Mouse (Mus musculus): ENCODE results near the gene Ipo4. TPM values are rescaled to one million over a fixed set of nuclear protein-coding genes. Genes with fewer than 3 reads are reported as not detected.
A peak's percentile ranks its signal among the peaks of the same experiment; 100 is the strongest.

The Ipo4 gene
- total RNA-seq, 2 experiments from 2014 or later = 62.1 to 66.9 TPM

DNA sequence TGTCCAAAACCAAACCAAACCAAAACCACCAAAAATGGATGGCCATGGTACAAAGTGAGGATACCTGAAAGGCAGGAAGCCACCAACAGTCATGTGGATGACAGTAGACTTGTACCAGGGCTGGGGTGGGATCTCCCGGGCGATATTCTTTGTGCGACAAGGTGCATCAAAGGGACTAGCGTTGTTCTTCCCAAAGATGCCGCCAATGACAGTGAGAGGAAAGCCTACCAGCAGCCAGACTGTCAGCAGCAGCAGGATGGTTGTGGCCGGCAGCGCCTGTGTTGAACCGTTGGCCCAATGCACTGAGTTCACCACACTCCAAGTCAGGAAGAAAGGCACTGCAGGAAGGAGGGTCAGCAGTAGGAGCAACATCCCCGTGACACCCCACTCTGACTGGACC lies 2.0 kb upstream of the Ipo4 start, which contains the start of gene Gm49378:
TSS of gene Gm49378 (minus strand) at position 101 of the 400 bp plus-strand sequence.
- no peak for DNase-seq
- intact Hi-C loops (cut with DNase I) = no loop called here

DNA sequence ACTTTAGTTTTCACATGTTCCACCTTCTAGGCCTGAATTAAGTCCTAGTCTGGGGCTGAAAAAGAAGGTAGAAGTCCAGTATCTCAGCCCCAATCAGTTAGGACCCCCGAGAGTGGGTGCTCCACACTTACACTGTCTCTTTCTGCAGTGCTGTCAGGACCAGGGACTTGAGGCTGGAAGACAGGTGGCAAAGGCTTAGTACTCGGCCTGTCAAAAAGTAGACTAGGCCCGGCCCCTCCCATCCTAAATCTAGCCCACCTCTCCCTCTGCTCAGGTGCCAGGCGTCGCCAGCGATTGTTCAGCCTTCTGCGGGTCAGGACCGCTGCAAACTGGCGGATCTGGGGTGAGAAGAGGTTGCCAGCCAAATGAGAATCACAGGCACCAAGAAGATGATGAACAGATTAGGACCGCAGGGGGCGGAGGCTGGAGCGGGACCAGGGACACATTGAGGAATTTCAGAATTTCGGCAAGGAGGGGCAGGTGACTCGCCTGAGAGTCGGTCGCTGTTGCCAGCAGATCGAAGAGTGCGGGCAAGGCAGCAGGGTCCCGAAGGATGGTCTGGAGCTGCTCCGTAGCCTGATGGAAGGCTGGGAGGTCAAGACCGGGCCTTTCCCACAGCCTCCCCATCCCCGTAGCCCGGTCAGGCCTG lies 759 bp downstream of the Ipo4 start:
- peak in 1 of 2 experiments; percentile 33 for DNase-seq
- intact Hi-C loops (cut with DNase I) = loop anchor here (5.0 kb wide), 2 partner anchors 43 to 107 kb away; partner anchors contain the start of genes Psme2 and Rnf31

DNA sequence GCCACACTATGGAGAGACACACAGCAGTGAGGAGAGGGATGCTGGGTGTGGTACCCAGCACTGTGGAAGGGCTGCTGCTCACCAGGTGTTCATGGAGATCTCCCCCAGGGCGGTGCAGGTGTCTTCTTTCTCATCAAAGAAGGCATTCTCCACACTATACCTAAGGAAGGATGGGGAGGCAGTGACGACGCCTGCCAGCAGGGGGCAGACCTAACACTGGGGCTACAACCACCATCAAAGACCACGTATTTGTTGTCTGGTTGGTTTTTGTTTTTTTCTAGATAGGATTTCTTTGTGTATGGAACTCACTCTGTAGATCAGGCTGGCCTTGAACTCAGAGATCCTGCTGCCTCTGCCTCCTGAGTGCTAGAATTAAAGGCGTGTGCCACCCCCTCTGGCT lies 6.4 kb downstream of the Ipo4 start:
- intact Hi-C loops (cut with DNase I) = loop anchor here (5.0 kb wide), 1 partner anchor 128 kb away; the partner anchor contains the start of gene Cideb
- DNase-seq = peak in 1 of 2 experiments; percentile 42

DNA sequence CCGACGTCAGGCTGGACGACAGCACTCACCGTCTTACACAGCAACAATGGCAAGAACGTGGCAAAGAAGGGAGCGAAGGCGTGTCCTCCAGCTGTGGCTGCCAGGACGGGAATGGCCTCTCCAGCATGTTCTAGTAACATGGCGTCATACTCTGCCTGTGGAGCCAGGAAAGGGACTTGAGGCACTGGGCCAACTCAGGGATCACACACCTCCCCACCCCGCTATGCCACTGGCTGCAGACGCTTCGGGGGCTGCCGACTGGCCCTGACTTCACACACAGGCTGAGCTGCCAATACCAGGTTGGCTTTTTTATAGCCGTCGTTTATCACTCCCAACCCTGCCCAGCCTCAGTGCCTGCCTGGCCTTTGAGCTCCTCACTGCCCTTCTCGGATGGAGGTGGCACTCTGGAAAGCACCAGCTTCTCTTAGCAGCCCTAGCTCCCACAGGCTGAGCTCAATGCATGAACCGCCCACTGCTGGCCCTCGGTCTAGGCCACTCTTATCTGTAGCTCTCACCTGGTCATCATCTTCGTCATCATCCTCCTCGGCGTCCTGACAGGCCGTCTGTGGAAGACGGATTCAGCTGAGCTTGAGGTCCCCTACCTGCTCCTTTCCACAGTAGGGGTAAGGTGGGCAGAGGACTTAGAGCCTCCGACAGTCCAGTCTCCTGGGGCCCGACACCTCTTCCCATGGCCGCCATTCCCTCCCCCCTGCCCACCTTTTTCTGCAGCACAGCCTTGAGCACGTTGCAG lies 7.5 kb downstream of the Ipo4 start:
- intact Hi-C loops (cut with DNase I) = loop anchor here (5.0 kb wide), 1 partner anchor 129 kb away; the partner anchor contains the start of gene Cideb
- no peak for DNase-seq

DNA sequence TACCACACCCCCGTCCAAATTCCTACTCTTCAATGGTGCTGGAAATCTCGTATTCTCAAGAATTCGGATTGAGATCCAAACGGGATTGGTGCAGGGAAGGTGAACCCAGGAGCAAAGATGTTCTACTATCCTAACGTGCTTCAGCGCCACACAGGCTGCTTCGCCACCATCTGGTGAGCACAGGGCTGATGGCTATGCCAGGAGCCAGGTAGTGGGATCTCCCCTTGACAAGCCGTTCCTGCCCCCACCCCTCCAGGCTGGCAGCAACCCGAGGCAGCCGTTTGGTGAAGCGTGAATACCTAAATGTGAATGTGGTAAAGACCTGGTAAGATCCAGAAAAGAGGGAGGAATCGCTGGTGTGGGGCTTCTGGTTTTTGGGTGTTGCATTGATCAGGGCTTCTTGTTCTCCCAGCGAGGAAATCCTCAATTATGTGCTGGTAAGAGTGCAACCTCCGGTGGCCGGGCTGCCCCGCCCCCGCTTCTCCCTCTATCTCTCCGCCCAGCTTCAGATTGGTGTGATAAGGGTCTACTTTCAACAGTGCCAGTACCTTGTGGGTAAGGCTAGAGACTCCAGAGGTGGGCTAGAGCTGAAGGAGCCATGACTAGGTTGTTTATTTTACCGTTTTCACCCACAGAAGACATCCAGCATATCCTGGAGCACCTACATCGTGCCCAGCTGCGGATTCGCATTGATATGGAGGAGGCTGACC lies 17.1 kb downstream of the Ipo4 start:
- intact Hi-C loops (cut with DNase I) = no loop called here
- DNase-seq = no peak

DNA sequence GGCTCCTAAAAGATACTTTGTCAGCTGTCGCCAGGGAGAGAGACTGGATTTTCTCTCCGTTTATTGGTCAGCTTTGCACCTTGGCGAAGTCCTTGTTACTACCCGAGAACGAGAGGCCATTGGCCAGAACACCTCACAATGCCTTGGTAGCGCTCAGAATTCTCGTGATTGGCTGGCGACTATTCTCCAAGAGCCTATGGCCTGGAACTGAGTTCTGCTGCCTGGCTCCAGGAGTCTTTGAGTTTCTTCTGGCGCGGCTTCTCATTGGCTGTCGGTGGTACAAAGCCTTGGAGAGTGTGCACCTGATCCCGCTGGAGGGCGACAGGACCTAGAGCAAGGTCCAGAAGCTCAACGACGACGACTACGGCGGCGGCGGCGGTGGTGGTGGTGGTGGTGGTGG lies 17.9 kb downstream of the Ipo4 start, which contains the start of gene Rec8:
TSS of gene Rec8 (plus strand) at position 216 of the 400 bp plus-strand sequence.
- DNase-seq = no peak
- intact Hi-C loops (cut with DNase I) = no loop called here

DNA sequence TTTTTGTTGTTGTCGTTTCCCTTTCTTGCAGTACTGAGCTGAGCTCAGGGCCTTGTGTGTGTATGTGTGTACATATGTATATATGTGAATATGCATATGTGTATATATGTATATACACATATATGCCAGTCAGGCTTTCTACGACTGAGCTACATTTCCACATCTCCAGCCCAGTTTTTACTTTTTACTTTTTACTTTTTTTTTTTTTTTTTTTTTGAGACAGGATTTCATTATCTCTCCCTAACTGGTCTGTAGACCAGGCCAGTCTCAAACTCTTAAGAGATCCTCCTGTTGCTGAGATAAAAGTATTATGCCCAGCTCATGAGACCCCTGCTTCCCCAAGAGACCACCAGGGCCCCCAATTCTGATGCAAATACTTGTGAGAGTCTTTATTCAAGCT lies 18.9 kb downstream of the Ipo4 start:
- intact Hi-C loops (cut with DNase I) = no loop called here
- DNase-seq = no peak

DNA sequence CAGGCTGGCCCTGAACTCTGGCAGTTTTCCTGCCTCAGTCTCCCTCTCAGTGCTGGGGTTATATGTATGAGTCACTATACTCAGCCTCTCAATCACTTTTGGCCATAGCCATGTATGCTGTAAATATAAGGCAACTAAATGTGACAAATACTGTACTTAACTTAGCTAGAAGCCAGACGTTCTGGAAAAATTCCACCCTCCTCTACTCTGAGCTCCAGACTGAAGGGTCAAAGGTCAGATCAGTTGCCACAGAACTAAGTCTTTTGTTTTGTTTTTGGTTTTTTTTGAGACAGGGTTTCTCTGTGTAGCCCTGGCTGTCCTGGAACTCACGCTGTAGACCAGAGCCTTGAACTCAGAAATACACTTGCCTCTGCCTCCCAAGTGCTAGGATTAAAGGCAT lies 19.9 kb downstream of the Ipo4 start:
- no peak for DNase-seq
- intact Hi-C loops (cut with DNase I) = no loop called here

DNA sequence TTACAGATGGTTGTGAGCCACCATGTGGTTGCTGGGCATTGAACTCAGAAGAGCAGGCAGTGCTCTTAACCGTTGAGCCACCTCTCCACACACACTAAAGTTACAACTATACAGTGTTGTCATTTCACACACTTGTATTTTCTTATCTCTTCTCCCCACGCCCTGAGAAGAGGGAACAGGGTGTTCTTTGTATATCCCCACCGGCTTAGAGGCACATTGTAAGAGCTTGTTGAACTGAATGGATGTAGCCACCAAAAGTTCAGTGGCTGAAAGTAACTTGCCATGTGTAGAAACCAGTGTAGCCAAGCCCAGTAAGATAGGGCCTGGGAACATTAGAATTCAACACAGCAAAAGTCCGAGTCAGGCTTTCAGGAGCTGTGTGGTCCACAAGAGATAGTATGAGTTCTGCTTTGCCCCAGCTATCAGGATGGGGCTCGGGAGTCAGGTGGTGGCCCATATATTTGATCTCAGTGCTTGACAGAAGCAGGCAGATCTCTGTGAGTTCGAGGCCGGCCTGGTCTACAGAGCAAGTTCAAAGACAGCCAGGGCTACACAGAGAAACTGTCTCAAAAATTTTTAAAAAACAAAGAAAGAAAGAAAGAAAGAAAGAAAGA lies 21.1 kb downstream of the Ipo4 start:
- intact Hi-C loops (cut with DNase I) = no loop called here

DNA sequence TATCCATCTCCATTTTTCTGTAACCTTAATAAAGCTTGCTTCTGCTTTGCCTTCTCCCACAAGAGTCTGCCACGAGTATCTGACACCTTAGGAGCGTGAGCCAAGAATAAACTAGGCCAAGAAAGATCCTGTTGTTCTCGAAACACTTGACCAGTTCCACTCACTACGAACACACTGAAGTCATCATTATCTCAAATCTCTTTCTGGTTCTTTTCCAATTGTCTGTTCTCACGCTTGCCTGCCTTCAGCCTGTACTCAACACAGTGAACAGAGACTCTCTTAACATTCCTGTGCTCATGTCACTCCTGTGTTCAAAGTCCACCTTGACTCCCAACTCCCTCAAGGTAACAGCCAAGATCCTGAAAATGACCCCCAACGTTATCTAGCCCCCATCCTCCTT lies 22.4 kb downstream of the Ipo4 start:
- DNase-seq = no peak
- intact Hi-C loops (cut with DNase I) = no loop called here

More for the DNA sequence above, 21.1 kb downstream of the Ipo4 start:
- no peak for DNase-seq

DNA sequence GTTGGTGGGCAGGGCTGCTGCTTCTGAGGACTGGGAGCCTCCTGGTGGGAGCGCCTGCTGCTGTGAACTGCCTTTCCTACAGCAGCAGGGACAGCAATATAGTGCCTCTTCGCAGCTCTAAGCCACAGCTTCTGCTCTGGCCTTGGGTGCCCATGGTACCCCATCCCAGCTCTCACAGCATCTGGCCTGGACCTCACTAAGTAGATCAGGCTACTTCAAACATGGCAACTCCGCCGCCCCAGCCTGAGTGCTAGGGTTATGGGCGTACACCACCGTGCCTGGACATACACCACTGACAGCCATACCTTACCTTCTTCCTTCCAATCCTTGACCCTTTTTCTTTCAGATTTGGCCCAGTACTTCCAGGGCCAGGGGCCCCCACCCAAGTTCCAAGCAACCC lies 27.4 kb downstream of the Ipo4 start:
- no peak for DNase-seq
- intact Hi-C loops (cut with DNase I) = no loop called here

DNA sequence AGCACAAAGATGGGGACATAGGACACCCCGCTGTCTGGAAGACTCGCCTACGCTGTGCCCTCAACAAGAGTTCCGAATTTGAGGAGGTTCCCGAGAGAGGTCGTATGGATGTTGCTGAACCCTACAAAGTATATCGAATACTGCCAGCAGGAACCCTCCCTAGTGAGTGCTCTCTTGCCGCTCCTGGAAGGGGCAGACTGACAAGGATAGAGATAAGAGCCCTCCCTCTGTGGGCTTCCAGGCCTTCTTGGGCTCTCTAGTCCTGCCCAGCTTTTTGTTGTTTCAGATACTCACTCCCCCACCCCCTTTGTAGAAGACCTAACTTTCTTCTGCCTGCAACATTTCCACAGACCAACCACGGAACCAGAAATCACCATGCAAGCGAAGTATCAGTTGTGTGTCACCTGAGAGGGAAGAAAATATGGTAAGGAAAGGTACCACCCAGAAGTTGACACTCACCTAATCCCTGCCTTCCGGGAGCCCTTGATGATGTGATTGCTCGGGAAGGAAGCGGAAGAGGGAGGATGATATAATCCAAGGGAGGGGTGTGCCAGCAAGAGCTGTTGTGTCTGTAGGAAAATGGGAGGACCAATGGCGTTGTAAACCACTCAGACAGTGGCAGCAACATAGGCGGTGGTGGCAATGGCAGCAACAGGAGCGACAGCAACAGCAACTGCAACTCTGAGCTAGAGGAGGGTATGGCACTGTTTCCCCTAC lies 29.9 kb downstream of the Ipo4 start:
- intact Hi-C loops (cut with DNase I) = no loop called here
- DNase-seq = no peak

DNA sequence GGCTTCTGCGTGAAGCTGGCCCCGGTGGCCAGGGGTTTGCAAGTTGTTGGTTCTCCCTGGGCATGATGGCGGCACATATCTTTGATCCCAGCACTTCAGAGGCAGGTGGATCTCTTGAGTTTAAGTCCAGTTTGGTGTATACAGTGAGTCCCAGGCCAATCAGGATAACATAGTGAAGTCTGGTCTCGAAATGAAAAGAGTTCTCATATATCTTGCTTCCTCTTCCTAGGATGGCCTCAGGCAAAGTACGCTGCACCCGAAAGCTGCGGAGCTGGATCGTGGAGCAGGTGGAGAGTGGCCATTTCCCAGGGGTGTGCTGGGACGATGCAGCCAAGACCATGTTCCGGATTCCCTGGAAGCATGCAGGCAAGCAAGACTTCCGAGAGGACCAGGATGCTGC lies 30.9 kb downstream of the Ipo4 start:
- intact Hi-C loops (cut with DNase I) = loop anchor here (5.0 kb wide), 1 partner anchor 43 kb away; the partner anchor contains the start of genes A730061H03Rik and Dcaf11
- DNase-seq = no peak

DNA sequence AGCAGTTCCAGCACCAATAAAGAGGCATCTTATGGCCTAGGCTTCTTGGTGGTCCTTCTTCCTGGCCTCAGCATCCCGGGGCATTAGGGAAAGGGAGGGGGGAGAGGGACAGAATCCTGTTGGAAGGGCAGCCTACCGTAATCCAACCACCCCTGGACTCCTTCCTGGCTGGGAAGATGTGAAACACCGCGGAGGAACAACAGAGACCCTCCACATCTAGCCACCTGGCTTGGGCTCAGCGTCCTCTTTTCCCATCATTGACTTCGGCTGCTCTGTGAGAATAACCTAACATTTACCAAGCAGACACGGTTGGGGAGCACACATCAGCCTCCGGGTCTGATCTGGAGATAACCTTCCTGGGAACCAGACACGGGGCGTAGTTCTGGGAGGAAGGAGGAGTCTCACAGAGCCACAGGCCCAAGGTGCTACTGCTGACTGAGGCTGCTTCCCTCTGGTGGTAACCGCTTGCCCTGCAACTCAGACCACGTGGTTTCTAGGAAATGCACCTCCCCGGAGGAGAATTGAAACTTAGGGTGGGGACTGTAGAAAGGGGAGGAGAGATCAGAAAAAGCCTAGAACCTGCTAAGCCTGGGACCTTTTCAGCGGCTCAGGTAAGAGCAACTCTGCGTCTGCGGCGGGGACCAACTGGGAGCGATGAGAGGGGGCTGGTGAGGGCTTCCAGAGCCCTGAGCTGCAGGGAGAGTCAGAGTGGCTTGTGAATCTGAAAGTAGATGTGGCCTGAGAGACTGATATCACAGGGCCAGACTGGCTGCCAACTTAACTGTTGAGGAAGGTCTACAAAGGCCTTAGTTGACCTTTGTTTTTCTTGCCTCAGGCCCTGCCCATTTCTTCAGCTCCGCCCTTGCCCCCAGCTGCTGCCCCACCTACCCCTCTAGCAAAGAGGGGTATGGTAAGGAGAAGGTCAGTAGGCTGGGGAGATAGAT lies 31.9 kb downstream of the Ipo4 start:
- intact Hi-C loops (cut with DNase I) = loop anchor here (2.0 to 5.0 kb wide), 2 partner anchors 42 to 107 kb away; partner anchors contain the start of genes A730061H03Rik and Dcaf11
- peak; percentile 88 to 89 for DNase-seq

DNA sequence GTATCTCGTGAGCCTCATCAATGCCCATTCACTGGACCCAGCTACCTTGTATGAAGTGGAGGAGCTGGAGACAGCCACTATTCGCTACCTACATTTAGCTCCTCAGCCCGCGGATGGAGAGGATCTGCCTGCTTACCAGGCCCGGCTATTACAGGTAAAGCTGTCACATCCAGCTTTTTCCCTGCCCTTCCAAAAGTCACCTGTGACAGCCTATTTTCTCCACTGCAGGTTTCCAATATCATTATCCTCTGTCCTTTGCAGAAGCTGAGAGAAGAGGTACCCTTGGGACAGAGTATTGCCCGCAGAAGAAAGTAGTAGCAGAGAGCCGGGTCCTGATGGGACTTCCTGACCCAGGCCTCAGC lies 32.5 kb downstream of the Ipo4 start, which contains the start of gene Irf9:
TSS of gene Irf9 (plus strand) at position 301 of the 362 bp plus-strand sequence.
- no peak for DNase-seq
- intact Hi-C loops (cut with DNase I) = loop anchor here (2.0 to 5.0 kb wide), 2 partner anchors 41 to 106 kb away; partner anchors contain the start of genes A730061H03Rik and Dcaf11

DNA sequence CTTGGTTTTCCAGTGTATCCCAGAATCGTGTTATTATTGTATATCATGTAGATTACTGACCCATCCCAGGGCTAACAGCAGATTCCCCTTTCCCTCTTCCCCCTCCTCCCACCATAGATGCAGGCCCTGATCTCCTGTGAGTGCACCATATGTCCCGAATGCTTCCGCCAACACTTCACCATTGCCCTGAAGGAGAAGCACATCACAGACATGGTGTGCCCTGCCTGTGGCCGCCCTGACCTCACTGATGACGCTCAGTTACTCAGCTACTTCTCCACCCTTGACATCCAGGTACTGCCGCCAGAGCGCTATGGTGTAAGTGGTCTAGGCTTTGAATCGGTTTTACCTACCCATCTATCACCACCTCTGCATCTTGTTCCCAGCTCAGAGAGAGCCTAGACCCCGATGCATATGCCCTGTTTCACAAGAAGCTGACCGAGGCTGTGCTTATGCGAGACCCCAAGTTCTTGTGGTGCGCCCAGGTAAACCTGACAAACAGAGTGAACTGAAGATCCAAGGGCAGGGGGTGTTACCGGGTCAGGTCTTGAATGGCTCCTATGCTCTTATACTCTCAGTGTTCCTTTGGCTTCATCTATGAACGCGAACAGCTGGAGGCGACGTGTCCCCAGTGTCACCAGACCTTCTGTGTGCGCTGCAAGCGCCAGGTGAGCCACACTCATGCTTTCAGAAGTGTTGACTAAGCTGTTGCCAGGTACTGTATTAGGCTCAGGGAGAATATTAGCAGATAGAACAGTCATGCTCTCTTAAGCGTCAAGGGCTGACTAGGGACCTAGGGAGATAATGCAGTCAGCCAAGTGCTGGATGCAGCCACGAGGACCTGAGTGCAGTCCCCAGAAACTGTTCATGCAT lies 37.0 kb downstream of the Ipo4 start:
- no peak for DNase-seq

DNA sequence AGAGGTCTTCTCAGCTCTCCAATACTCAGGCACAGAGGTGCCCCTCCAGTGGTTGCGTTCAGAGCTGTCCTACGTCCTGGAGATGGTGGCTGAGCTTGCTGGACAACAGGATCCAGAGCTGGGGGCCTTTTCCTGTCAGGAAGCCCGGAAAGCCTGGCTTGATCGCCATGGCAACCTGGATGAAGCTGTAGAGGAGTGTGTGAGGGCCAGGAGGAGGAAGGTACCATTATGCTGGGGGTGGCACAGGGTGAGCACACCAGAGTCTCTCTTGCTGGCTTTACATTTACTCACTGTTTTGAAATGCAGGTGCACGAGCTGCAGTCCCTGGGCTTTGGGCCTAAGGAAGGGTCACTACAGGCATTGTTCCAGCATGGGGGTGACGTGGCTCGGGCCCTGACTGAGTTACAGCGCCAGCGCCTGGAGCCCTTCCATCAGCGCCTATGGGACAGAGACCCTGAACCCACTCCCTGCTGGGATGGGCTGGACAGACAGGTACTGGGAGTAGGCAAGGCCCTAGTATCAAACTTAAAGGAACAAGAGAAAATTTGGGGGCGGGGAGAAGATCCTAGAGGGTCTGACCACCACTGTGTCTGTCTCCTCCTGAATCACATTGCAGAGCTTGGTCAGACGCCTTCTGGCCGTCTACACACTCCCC lies 39.6 kb downstream of the Ipo4 start:
- intact Hi-C loops (cut with DNase I) = no loop called here
- DNase-seq = no peak

More for the DNA sequence above, 37.0 kb downstream of the Ipo4 start:
- intact Hi-C loops (cut with DNase I) = no loop called here
